Mouse (Mus musculus) layer of hippocampus, adult 8-10 months (tissue): Measurements from ENCODE around the gene Triobp. TPM values are rescaled to one million over a fixed set of nuclear protein-coding genes. Genes with fewer than 3 reads are reported as not detected.

Experiments
- DNase-seq, 2 experiments: peaks; one replicate each; pipeline ENCODE4 v3.0.0; 2022; ENCODE audit warnings: low spot score in 2 of 2
- total RNA-seq, 4 experiments: library from RNA; stranded (reverse); gene quantifications; 2 replicates each; pipeline ENCODE4 v1.2.4; 2022

Triobp gene
- total RNA-seq, 4 experiments from 2014 or later: 7.0 to 14.1 (median 11.5) TPM

GRCm38 (mm10) chr15:78959537-78959936 lies 12.0 kb downstream of the Triobp start:
- DNase-seq: no peak

GRCm38 (mm10) chr15:78960088-78960487 lies 12.6 kb downstream of the Triobp start:
- DNase-seq: no peak

GRCm38 (mm10) chr15:78962885-78963284 lies 15.4 kb downstream of the Triobp start:
- peak in 1 of 2 experiments; percentile 25 for DNase-seq

- no peak for DNase-seq
Measured at GRCm38 (mm10) chr15:78971626-78972025, 24.1 kb downstream of the Triobp start.

GRCm38 (mm10) chr15:78973950-78974349 lies 26.4 kb downstream of the Triobp start:
- DNase-seq: no peak

GRCm38 (mm10) chr15:78977676-78978159 lies 30.2 kb downstream of the Triobp start:
- no peak for DNase-seq

- no peak for DNase-seq
Measured at GRCm38 (mm10) chr15:78978875-78979274, 31.4 kb downstream of the Triobp start.

- no peak for DNase-seq
Measured at GRCm38 (mm10) chr15:78980084-78980483, 32.6 kb downstream of the Triobp start.

GRCm38 (mm10) chr15:78982658-78983435 lies 35.3 kb downstream of the Triobp start:
- peak in 1 of 2 experiments; percentile 33 for DNase-seq

GRCm38 (mm10) chr15:78983436-78984285 lies 36.1 kb downstream of the Triobp start:
- DNase-seq: no peak

- DNase-seq: no peak
Measured at GRCm38 (mm10) chr15:78984286-78984778, 36.8 kb downstream of the Triobp start.

GRCm38 (mm10) chr15:78986536-78987220 lies 39.2 kb downstream of the Triobp start:
- DNase-seq: no peak

- DNase-seq: peak; percentile 91 to 94
Measured at GRCm38 (mm10) chr15:78988499-78988971, 41.0 kb downstream of the Triobp start.

GRCm38 (mm10) chr15:78989152-78990092 lies 41.9 kb downstream of the Triobp start:
- no peak for DNase-seq

- no peak for DNase-seq
Measured at GRCm38 (mm10) chr15:78990093-78990463, 42.6 kb downstream of the Triobp start.

GRCm38 (mm10) chr15:78990970-78991525 lies 43.5 kb downstream of the Triobp start:
- no peak for DNase-seq

- DNase-seq: no peak
Measured at GRCm38 (mm10) chr15:78992235-78992634, 44.7 kb downstream of the Triobp start.

- no peak for DNase-seq
Measured at GRCm38 (mm10) chr15:78992925-78993324, 45.4 kb downstream of the Triobp start.

GRCm38 (mm10) chr15:78995916-78996315 lies 48.4 kb downstream of the Triobp start:
- no peak for DNase-seq

- DNase-seq: no peak
Measured at GRCm38 (mm10) chr15:78996663-78997062, 49.1 kb downstream of the Triobp start.
